Comparison of ENCODE assay signal across 8 mouse cellular contexts in genomic region chr8:105258911-105259720, GRCm38 (mm10). TPM values are rescaled to one million over a fixed set of nuclear protein-coding genes. Genes with fewer than 3 reads are reported as not detected.
DNase-seq lines count a peak whose midpoint lies in the region; ATAC-seq and TF ChIP-seq lines count a peak whose summit lies in the region.

No protein-coding gene starts in this region.

- 3% methylated on average over 55 of the region's 55 CpGs for WGBS in hindbrain, postnatal 0 days

- peak overlapping the region; percentile 63 for H3K4me2 ChIP-seq in hindbrain, postnatal 0 days (ENCODE audit: low read depth, low read length)

- peaks cover 16% of the 10 kb centered on the region for H3K27me3 ChIP-seq in hindbrain, postnatal 0 days (ENCODE audit: insufficient read depth, low read length)

- ATAC-seq in hindbrain, postnatal 0 days, result peak; percentile 43

- peaks cover 10% of the 10 kb centered on the region for H3K4me1 ChIP-seq in hindbrain, postnatal 0 days (ENCODE audit: insufficient read depth, low read length)

- TF ChIP-seq CTCF in hindbrain, postnatal 0 days (IDR thresholded peaks at IDR 0.05; ENCODE audit: low read depth), result peak; percentile 44; the same call in 1 of the 2 replicates

- H3K36me3 ChIP-seq in hindbrain, postnatal 0 days (ENCODE audit: insufficient read depth, low read length), result no peaks in the 10 kb centered on the region

- peak; percentile 14 for DNase-seq in adrenal gland, postnatal 25 days
- DNase-seq in adrenal gland, postnatal 4 days (ENCODE audit: low spot score in 2 of 2), result no peak
- peak; percentile 6 for DNase-seq in thymus, postnatal 0 days (ENCODE audit: low spot score)
- no peak for DNase-seq in thymus, postnatal 14 days
- peak; percentile 67 for DNase-seq in hindbrain, postnatal 0 days (ENCODE audit: low spot score)
- DNase-seq in lung, postnatal 36 days, result peak; percentile 53
- DNase-seq in testis, postnatal 10 days (ENCODE audit: low spot score), result peak; percentile 55
- no peak for DNase-seq in gastrocnemius, postnatal 25 days

- H3K27ac ChIP-seq in hindbrain, postnatal 0 days, result no peak overlapping the region

- no peaks in the 10 kb centered on the region for H3K9me3 ChIP-seq in hindbrain, postnatal 0 days (ENCODE audit: low read length)

- 0 out of 2 replicates have a peak overlapping the region, but pooled peaks have one; percentile 3 for H3K9ac ChIP-seq in hindbrain, postnatal 0 days (replicated peaks; ENCODE audit: low read length)

- peak overlapping the region; percentile 35 for H3K4me3 ChIP-seq in hindbrain, postnatal 0 days (ENCODE audit: low read length)

RNA-seq across cellular contexts. Expression of gene B3gnt9, which starts 4.2 kb away (rescaled TPM):
- 1.2 and 2.1 TPM in 2 replicates for total RNA-seq in adrenal gland, postnatal 25 days (2021)
- 10 to 100 TPM; 10.4 to 11.3 TPM for total RNA-seq in adrenal gland, postnatal 4 days (2021)
- 4.9 and 5.6 TPM in 2 replicates for polyA plus RNA-seq in thymus, postnatal 0 days (2015; fragmentation: Nextera tagmentation; extraction: Ambion mirVana)
- total RNA-seq in hindbrain, postnatal 0 days (2014; rRNA removed), result 17.4 and 18.8 TPM in 2 replicates
- 10.4 and 10.7 TPM in 2 replicates for polyA plus RNA-seq in hindbrain, postnatal 0 days (2015; fragmentation: Nextera tagmentation; extraction: Ambion mirVana)
- total RNA-seq in gastrocnemius, postnatal 25 days (2021), result 1 to 10 TPM; 2.6 TPM

RNA-seq across cellular contexts. Expression of gene Tradd, which starts 5.3 kb away (rescaled TPM):
- total RNA-seq in adrenal gland, postnatal 25 days (2021), result 18.7 and 21.7 TPM in 2 replicates
- 10 to 100 TPM; 15.9 to 17.4 TPM for total RNA-seq in adrenal gland, postnatal 4 days (2021)
- polyA plus RNA-seq in thymus, postnatal 0 days (2015; fragmentation: Nextera tagmentation; extraction: Ambion mirVana), result 51.0 and 57.0 TPM in 2 replicates
- total RNA-seq in hindbrain, postnatal 0 days (2014; rRNA removed), result 11.5 and 15.6 TPM in 2 replicates
- polyA plus RNA-seq in hindbrain, postnatal 0 days (2015; fragmentation: Nextera tagmentation; extraction: Ambion mirVana), result 14.6 and 14.9 TPM in 2 replicates
- 1 to 10 TPM; 3.0 TPM for total RNA-seq in gastrocnemius, postnatal 25 days (2021)

RNA-seq across cellular contexts. Expression of gene Fbxl8, which starts 5.3 kb away (rescaled TPM):
- 3.7 and 4.5 TPM in 2 replicates for total RNA-seq in adrenal gland, postnatal 25 days (2021)
- total RNA-seq in adrenal gland, postnatal 4 days (2021), result 1 to 10 TPM; 3.2 to 3.5 TPM
- 7.6 and 8.2 TPM in 2 replicates for polyA plus RNA-seq in thymus, postnatal 0 days (2015; fragmentation: Nextera tagmentation; extraction: Ambion mirVana)
- 0.50 and 3.1 TPM in 2 replicates for total RNA-seq in hindbrain, postnatal 0 days (2014; rRNA removed)
- 1.2 and 1.3 TPM in 2 replicates for polyA plus RNA-seq in hindbrain, postnatal 0 days (2015; fragmentation: Nextera tagmentation; extraction: Ambion mirVana)
- 1 to 10 TPM in 1 of 2 experiments, under 1 TPM in 1; 0.90 to 1.0 TPM for total RNA-seq in gastrocnemius, postnatal 25 days (2021)

RNA-seq across cellular contexts. Expression of gene Hsf4, which starts 10.5 kb away (rescaled TPM):
- 0.70 and 1.1 TPM in 2 replicates for total RNA-seq in adrenal gland, postnatal 25 days (2021)
- under 1 TPM; 0.42 to 0.53 TPM for total RNA-seq in adrenal gland, postnatal 4 days (2021)
- polyA plus RNA-seq in thymus, postnatal 0 days (2015; fragmentation: Nextera tagmentation; extraction: Ambion mirVana), result not detected in 2 replicates
- total RNA-seq in hindbrain, postnatal 0 days (2014; rRNA removed), result 0.63 TPM in 1 of 2 replicates, not detected in the other
- 1.4 and 1.5 TPM in 2 replicates for polyA plus RNA-seq in hindbrain, postnatal 0 days (2015; fragmentation: Nextera tagmentation; extraction: Ambion mirVana)
- 1 to 10 TPM; 2.9 to 3.0 TPM for total RNA-seq in gastrocnemius, postnatal 25 days (2021)

RNA-seq across cellular contexts. Expression of gene Nol3, which starts 16.8 kb away (rescaled TPM):
- total RNA-seq in adrenal gland, postnatal 25 days (2021), result 4.4 and 4.7 TPM in 2 replicates
- total RNA-seq in adrenal gland, postnatal 4 days (2021), result 1 to 10 TPM; 1.8 to 2.7 TPM
- polyA plus RNA-seq in thymus, postnatal 0 days (2015; fragmentation: Nextera tagmentation; extraction: Ambion mirVana), result 0.42 and 0.47 TPM in 2 replicates
- 2.1 and 2.6 TPM in 2 replicates for total RNA-seq in hindbrain, postnatal 0 days (2014; rRNA removed)
- 6.6 and 6.9 TPM in 2 replicates for polyA plus RNA-seq in hindbrain, postnatal 0 days (2015; fragmentation: Nextera tagmentation; extraction: Ambion mirVana)
- total RNA-seq in gastrocnemius, postnatal 25 days (2021), result 10 to 100 TPM; 22.3 to 23.3 TPM

Comparison
In these comparisons a context has a peak if more than half of its experiments do, and no peak if none do; other contexts are left out.
1. DNase-seq: peak in adrenal gland, postnatal 25 days (single experiment), thymus, postnatal 0 days (single experiment), hindbrain, postnatal 0 days (single experiment), lung, postnatal 36 days (single experiment) and testis, postnatal 10 days (single experiment); none in adrenal gland, postnatal 4 days (0 of 2), thymus, postnatal 14 days (single experiment) and gastrocnemius, postnatal 25 days (single experiment).